Mouse (Mus musculus): Measurements from ENCODE around the gene Ddn. TPM values are rescaled to one million over a fixed set of nuclear protein-coding genes. Genes with fewer than 3 reads are reported as not detected.

The Ddn gene
- polyA plus RNA-seq, 1 experiment: 1.3 TPM

DNA sequence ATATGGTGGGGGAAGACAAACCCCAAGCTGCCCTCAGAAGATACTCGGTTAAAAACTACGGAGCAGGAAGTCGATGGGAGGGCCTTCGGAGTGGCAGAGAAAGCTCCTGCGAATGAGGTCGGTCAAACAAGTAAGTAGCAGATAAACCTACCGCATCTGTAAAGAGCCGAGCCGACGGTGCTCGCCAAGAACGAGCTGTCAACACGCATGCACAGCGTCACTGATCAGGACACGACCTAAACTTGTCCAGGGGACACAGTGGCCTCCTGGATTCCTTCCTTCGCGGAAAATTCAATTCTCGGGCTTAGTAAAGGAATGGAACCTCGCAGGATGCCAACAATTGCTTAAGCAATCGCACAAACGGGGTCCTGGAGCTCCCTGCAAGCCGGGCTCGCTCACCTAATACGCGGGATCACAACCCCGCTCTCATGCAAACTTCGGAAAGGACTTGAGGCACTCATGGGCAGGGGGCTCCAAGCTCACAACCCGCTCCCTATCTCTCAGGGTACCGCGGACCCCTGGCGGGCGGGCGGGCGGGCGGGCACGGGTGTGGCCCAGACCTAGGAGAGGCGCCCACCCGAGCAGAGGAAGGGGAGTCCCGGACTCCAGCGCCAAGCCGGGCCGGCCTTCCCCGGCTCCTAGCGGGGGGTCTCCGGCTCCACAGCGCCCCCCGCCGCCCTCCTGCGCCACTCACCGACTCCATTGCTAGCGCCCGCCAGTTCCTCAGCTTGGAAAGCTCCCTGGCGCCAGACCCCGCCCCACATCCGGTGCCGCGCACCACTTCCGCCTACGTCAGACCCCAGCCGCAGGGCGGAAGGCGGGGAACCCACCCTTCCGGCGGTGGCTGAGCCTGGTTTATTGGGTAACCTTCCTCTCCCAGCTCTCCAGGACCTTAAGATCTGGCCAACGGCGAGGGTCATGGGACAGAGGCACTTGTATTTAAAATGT, 21.7 kb upstream of the Ddn start, which contains the start of gene Prkag1:
Gene Prkag1, minus strand, starts transcription at position 786 of the 948 bp plus-strand sequence.
- peak; percentile 95 for DNase-seq
- Histone ChIP-seq H3K4me3 (replicated peaks; ENCODE audit: insufficient read depth, low read depth, low read length) (peak within 1 kb of the TSS; percentile 100), H3K27ac (ENCODE audit: insufficient read depth, low read length) (peak within 1 kb of the TSS; percentile 61), H3K4me1 (ENCODE audit: control insufficient read depth, insufficient read depth, low read length) (no peaks in the 10 kb centered on the region), H3K27me3 (ENCODE audit: control insufficient read depth, insufficient read depth, low read length) (no peaks in the 10 kb centered on the region)
- WGBS: under 1% methylated on average over 66 of the region's 66 CpGs
- TF ChIP-seq POLR2A (IDR thresholded peaks at IDR 0.05; ENCODE audit: borderline replicate concordance, insufficient read depth, low read length) (peak; percentile 93; the same call in 1 of the 2 replicates), CTCF (IDR thresholded peaks at IDR 0.05; ENCODE audit: borderline replicate concordance, insufficient read depth, low read depth, low read length) (peak; percentile 28; the same call in 1 of the 2 replicates)

DNA sequence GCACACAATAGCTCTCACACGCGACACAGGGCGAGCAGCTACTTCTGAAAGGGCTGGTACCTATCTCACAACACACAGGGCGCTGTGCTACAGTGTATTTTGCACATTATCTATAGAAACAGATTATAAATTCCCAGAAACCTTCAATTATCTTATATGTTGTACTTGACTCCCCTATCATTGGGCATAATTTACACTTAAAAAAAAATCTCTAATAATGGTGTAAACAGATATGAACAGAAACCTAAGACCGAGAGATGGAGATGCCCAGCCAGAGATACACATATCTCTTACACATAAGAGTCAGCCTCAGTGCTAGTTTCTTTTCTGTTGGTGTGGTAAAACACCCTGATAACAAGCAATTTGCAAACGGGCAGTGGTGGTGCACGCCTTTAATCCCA, 18.3 kb upstream of the Ddn start:
- no peak overlapping the region for H3K27ac ChIP-seq (ENCODE audit: insufficient read depth, low read length)
- WGBS: 89% methylated on average over 7 of the region's 7 CpGs
- DNase-seq: no peak

DNA sequence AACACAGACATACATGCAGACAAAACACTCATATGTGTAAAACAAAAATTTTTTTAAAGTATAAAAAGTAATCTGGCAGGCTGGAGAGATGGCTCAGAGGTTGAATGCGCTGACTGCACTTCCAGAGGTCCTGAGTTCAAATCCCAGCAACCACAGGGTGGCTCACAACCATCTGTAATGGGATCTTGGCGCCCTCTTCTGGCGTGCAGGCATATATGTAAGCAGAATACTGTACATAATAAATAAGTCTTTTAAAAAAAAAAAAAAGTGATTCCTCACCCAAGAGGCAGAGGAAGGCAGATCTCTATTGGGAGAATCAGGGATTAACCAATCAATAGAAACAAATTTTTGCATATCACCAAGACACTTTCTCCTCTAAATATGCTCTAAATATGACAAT, 14.1 kb upstream of the Ddn start:
- TF ChIP-seq CTCF (IDR thresholded peaks at IDR 0.05; ENCODE audit: borderline replicate concordance, insufficient read depth, low read depth, low read length): 0 out of 2 replicates have a peak, but pooled peaks have one; percentile 13
- no peak for TF ChIP-seq POLR2A (IDR thresholded peaks at IDR 0.05; ENCODE audit: borderline replicate concordance, insufficient read depth, low read length)
- WGBS: 68% methylated on average over 3 of the region's 3 CpGs
- no peak overlapping the region for H3K4me3 ChIP-seq (replicated peaks; ENCODE audit: insufficient read depth, low read depth, low read length)
- H3K4me1 ChIP-seq (ENCODE audit: control insufficient read depth, insufficient read depth, low read length): no peaks in the 10 kb centered on the region
- H3K27ac ChIP-seq (ENCODE audit: insufficient read depth, low read length): no peak overlapping the region
- no peak for DNase-seq
- H3K27me3 ChIP-seq (ENCODE audit: control insufficient read depth, insufficient read depth, low read length): no peaks in the 10 kb centered on the region

More for the DNA sequence above, 18.3 kb upstream of the Ddn start:
- no peak for TF ChIP-seq POLR2A (IDR thresholded peaks at IDR 0.05; ENCODE audit: borderline replicate concordance, insufficient read depth, low read length)
- no peak for TF ChIP-seq CTCF (IDR thresholded peaks at IDR 0.05; ENCODE audit: borderline replicate concordance, insufficient read depth, low read depth, low read length)
- Histone ChIP-seq H3K4me3 (replicated peaks; ENCODE audit: insufficient read depth, low read depth, low read length) (no peak overlapping the region), H3K27me3 (ENCODE audit: control insufficient read depth, insufficient read depth, low read length) (no peaks in the 10 kb centered on the region), H3K4me1 (ENCODE audit: control insufficient read depth, insufficient read depth, low read length) (no peaks in the 10 kb centered on the region)

DNA sequence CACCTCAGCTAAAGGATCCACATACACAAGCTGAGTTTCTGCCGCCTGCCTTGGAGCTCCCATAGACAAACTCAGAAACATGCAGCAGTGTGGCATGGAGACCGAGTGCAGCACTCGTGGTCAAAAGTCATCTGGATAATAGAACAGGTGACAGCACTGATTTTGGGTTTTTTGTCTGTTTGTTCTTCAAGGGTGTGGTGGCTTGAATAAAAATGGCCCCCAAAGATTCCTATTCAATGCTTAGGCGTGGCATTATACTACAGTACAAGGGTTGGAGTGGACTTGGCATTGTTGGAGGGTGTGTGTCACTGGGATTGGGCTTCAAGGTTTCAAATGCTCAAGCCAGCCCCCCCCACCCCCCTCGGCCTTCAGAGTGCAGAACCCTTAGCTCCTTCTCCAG, 12.9 kb upstream of the Ddn start:
- no peak for DNase-seq
- Histone ChIP-seq H3K4me3 (replicated peaks; ENCODE audit: insufficient read depth, low read depth, low read length) (no peak overlapping the region), H3K27ac (ENCODE audit: insufficient read depth, low read length) (no peak overlapping the region), H3K27me3 (ENCODE audit: control insufficient read depth, insufficient read depth, low read length) (no peaks in the 10 kb centered on the region), H3K4me1 (ENCODE audit: control insufficient read depth, insufficient read depth, low read length) (no peaks in the 10 kb centered on the region)
- TF ChIP-seq POLR2A (IDR thresholded peaks at IDR 0.05; ENCODE audit: borderline replicate concordance, insufficient read depth, low read length): no peak
- no peak for TF ChIP-seq CTCF (IDR thresholded peaks at IDR 0.05; ENCODE audit: borderline replicate concordance, insufficient read depth, low read depth, low read length)
- 95% methylated on average over 5 of the region's 5 CpGs for WGBS

DNA sequence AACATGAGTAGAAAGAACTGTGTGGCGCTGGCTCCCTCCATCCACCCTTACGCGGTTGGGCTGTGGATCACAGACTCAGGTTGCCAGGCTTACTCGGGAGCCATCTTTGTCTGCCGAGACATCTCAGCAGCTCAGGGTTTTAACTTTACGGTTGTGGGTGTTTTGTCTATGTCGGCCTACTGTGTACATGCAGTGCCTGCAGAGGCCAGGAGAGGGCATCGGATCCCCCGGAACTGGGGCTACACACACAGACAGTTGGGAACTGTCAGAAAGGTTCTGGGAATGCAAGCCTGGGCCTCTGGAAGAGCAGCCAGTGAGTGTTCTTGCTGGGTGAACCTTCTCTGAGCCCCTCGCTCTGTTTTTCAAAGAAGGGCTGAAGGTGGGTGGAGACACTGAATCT, 12.1 kb upstream of the Ddn start:
- Histone ChIP-seq H3K27ac (ENCODE audit: insufficient read depth, low read length) (no peak overlapping the region), H3K27me3 (ENCODE audit: control insufficient read depth, insufficient read depth, low read length) (no peaks in the 10 kb centered on the region), H3K4me1 (ENCODE audit: control insufficient read depth, insufficient read depth, low read length) (no peaks in the 10 kb centered on the region), H3K4me3 (replicated peaks; ENCODE audit: insufficient read depth, low read depth, low read length) (no peak overlapping the region)
- no peak for DNase-seq
- no peak for TF ChIP-seq POLR2A (IDR thresholded peaks at IDR 0.05; ENCODE audit: borderline replicate concordance, insufficient read depth, low read length)
- TF ChIP-seq CTCF (IDR thresholded peaks at IDR 0.05; ENCODE audit: borderline replicate concordance, insufficient read depth, low read depth, low read length): peak; percentile 40; the same call in 1 of the 2 replicates
- 37% methylated on average over 10 of the region's 10 CpGs for WGBS

DNA sequence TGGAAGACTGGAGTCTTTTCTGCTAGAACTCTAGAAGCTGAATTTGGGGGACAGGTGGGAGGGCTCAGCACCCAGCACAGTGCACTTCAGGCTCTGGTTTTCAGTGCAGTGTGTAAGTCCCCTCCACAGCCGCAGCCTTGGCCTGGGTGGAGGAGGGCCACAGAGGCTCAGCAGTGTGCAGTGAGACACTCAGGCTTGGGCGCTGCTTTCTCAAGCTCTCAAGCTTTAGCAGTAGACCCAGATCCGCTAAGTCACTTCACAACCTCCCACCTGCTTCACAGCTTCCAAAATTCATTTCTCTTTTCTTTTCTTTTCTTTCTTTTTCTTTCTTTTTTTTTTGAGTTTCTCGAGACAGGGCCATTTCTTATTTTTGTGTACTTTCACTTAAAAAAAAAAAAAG, 11.6 kb upstream of the Ddn start:
- WGBS: 90% methylated on average over 4 of the region's 4 CpGs
- H3K27ac ChIP-seq (ENCODE audit: insufficient read depth, low read length): no peak overlapping the region
- no peaks in the 10 kb centered on the region for H3K27me3 ChIP-seq (ENCODE audit: control insufficient read depth, insufficient read depth, low read length)
- TF ChIP-seq CTCF (IDR thresholded peaks at IDR 0.05; ENCODE audit: borderline replicate concordance, insufficient read depth, low read depth, low read length) (no peak), POLR2A (IDR thresholded peaks at IDR 0.05; ENCODE audit: borderline replicate concordance, insufficient read depth, low read length) (no peak)
- H3K4me3 ChIP-seq (replicated peaks; ENCODE audit: insufficient read depth, low read depth, low read length): no peak overlapping the region
- H3K4me1 ChIP-seq (ENCODE audit: control insufficient read depth, insufficient read depth, low read length): no peaks in the 10 kb centered on the region
- no peak for DNase-seq

DNA sequence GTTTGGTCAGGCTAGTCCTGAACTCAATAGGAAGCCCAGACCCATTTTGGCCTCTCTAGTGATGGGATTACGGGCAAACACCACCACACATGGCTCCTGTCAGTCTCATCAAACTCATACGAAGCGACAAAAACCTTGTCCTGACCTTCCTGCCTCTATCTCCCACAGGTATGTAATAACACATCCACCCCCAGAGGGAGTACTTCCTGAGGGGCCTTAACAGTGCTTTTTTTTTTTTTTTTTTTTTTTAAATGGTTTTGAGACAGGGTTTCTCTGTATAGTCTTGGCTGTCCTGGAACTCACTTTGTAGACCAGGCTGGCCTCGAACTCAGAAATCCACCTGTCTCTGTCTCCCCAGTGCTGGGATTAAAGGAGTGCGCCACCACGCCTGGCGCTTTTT, 8.9 kb upstream of the Ddn start:
- no peak for TF ChIP-seq POLR2A (IDR thresholded peaks at IDR 0.05; ENCODE audit: borderline replicate concordance, insufficient read depth, low read length)
- no peak for TF ChIP-seq CTCF (IDR thresholded peaks at IDR 0.05; ENCODE audit: borderline replicate concordance, insufficient read depth, low read depth, low read length)

More for the DNA sequence above, 8.9 kb upstream of the Ddn start:
- no peak for DNase-seq
- Histone ChIP-seq H3K4me1 (ENCODE audit: control insufficient read depth, insufficient read depth, low read length) (no peaks in the 10 kb centered on the region), H3K27me3 (ENCODE audit: control insufficient read depth, insufficient read depth, low read length) (no peaks in the 10 kb centered on the region), H3K4me3 (replicated peaks; ENCODE audit: insufficient read depth, low read depth, low read length) (no peak overlapping the region), H3K27ac (ENCODE audit: insufficient read depth, low read length) (no peak overlapping the region)
- 90% methylated on average over 7 of the region's 7 CpGs for WGBS
